Mouse (Mus musculus) neural tube, embryonic 14.5 days (tissue): Measurements from ENCODE around the gene Ccdc138. TPM values are rescaled to one million over a fixed set of nuclear protein-coding genes. Genes with fewer than 3 reads are reported as not detected.

Experiments used
- ATAC-seq: fragments of 200-750 bp; cut with Nextera tagmentation; 2 replicates; pipeline ENCODE4 v1.8.0; 2017; ENCODE audit warnings: low read depth, mild to moderate bottlenecking, moderate TSS enrichment, moderate library complexity
- H3K27ac ChIP-seq: fragments of 300-500 bp; sonication (generic); 2 replicates; pipeline ENCODE4 v1.5.1; 2014; ENCODE audit warnings: low read depth, mild to moderate bottlenecking, control low read depth, low read length, moderate library complexity, mixed read lengths
- H3K27me3 ChIP-seq: fragments of 300-500 bp; sonication (generic); 2 replicates; pipeline ENCODE4 v1.6.1; 2014; ENCODE audit warnings: low read length; ENCODE audit not compliant: control insufficient read depth, insufficient read depth
- H3K36me3 ChIP-seq: fragments of 300-500 bp; sonication (generic); 2 replicates; pipeline ENCODE4 v1.6.1; 2014; ENCODE audit warnings: low read length, mixed read lengths; ENCODE audit not compliant: control insufficient read depth, insufficient read depth
- H3K4me1 ChIP-seq: fragments of 300-500 bp; sonication (generic); 2 replicates; pipeline ENCODE4 v1.6.1; 2014; ENCODE audit warnings: low read length; ENCODE audit not compliant: control insufficient read depth, insufficient read depth
- H3K4me2 ChIP-seq: fragments of 300-500 bp; sonication (generic); 2 replicates; pipeline ENCODE4 v1.6.1; 2014; ENCODE audit warnings: mild to moderate bottlenecking, low read depth, low read length, control low read depth
- H3K4me3 ChIP-seq: fragments of 300-500 bp; sonication (generic); 2 replicates; pipeline ENCODE4 v1.5.1; 2014; ENCODE audit warnings: low read depth, low read length, control low read depth, mixed read lengths
- H3K9ac ChIP-seq: fragments of 300-500 bp; sonication (generic); replicated peaks from 2 replicates; pipeline ENCODE4 v1.6.1; 2014; ENCODE audit warnings: low read depth, mild to moderate bottlenecking, control low read depth, low read length, mixed read lengths
- H3K9me3 ChIP-seq: fragments of 300-500 bp; sonication (generic); 2 replicates; pipeline ENCODE4 v1.6.1; 2016; ENCODE audit warnings: low read length; ENCODE audit not compliant: control insufficient read depth
- WGBS: fragments of 180-500 bp; shearing (Covaris S2); extraction: QIAGEN DNeasy Blood & Tissue Kit; methylation state at CpG from one replicate; pipeline ENCODE4 v1.1.7; 2014; 5-methylcytosine and 5-hydroxymethylcytosine counted together
- polyA plus RNA-seq: library from polyadenylated mRNA; unstranded; fragments of >200 nt; fragmentation: Nextera tagmentation; extraction: Ambion mirVana; gene quantifications from 2 replicates; pipeline ENCODE4 v1.2.1, GENCODE M21; 2014

Ccdc138 gene
- polyA plus RNA-seq, 1 experiment from 2014 or later, result 9.2 TPM

- no peaks in the 10 kb centered on the region for H3K36me3 ChIP-seq
- no peak overlapping the region for H3K9ac ChIP-seq
- peak overlapping the region; percentile 71; the same call in 1 of the 2 replicates for H3K27ac ChIP-seq
- WGBS, result under 1% methylated on average over 5 of the region's 5 CpGs
- no peaks in the 10 kb centered on the region for H3K9me3 ChIP-seq
- H3K27me3 ChIP-seq, result no peaks in the 10 kb centered on the region
- H3K4me1 ChIP-seq, result peaks cover 11% of the 10 kb centered on the region; the same call in 1 of the 2 replicates
- no peak overlapping the region for H3K4me3 ChIP-seq
- no peak overlapping the region for H3K4me2 ChIP-seq
- peak; percentile 86 for ATAC-seq
These were observed 103.2 kb downstream of the Ccdc138 start for GRCm38 (mm10) chr10:58600983-58601382.

DNA sequence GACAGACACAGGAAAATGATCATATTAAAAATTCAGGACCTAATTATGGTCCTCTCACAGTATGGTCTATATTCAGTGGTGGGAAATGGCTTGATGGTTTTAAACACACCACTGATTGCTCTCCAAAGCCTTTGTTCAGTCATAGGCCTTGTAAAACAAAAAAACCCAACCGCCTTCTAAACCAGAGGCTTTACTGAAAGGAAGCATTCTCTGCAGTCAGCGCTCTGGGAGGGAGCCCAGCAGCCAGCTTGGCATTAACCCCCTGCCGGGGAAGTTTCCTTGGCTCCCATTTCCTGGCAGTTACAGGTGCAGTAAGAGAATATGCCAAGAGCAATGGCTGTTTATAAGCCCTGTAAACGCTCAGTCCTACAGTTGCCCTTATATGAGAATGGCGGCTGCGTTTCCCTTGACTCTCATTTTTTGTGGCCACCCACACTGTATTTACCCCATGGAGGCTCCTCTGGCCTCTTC lies 103.7 kb downstream of the Ccdc138 start:
- peak; percentile 76 for ATAC-seq
- Histone ChIP-seq H3K4me2 (no peak overlapping the region), H3K4me1 (peaks cover 11% of the 10 kb centered on the region; the same call in 1 of the 2 replicates), H3K9me3 (no peaks in the 10 kb centered on the region), H3K36me3 (no peaks in the 10 kb centered on the region), H3K27ac (peak overlapping the region; percentile 71; the same call in 1 of the 2 replicates), H3K9ac (no peak overlapping the region), H3K4me3 (no peak overlapping the region), H3K27me3 (no peaks in the 10 kb centered on the region)
- WGBS, result 7% methylated on average over 6 of the region's 6 CpGs

DNA sequence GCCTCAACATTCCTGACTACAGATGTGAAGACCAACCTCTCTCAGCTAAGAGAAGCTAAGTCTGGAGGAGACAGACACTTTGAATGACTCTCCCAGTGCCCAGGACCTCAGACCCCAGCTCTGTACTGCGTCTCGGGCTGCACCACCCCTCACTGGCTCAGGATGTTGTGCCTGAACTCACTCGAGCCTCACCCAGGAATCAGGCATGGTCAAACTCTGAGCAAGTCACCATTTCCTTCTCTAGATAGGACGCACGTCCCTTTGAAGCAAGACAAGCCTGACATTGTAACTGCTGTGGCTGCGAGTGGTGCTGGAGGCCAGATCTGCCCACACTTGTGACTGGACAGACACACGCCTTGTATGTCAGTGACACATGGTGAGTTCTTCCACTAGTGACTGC lies 104.2 kb downstream of the Ccdc138 start:
- H3K36me3 ChIP-seq, result no peaks in the 10 kb centered on the region
- H3K4me3 ChIP-seq, result no peak overlapping the region
- no peaks in the 10 kb centered on the region for H3K27me3 ChIP-seq
- no peak overlapping the region for H3K9ac ChIP-seq
- no peak overlapping the region for H3K4me2 ChIP-seq
- H3K27ac ChIP-seq, result peak overlapping the region; percentile 71; the same call in 1 of the 2 replicates
- no peaks in the 10 kb centered on the region for H3K9me3 ChIP-seq
- H3K4me1 ChIP-seq, result peaks cover 11% of the 10 kb centered on the region; the same call in 1 of the 2 replicates
- 0 out of 2 replicates have a peak, but pooled peaks have one; percentile 5 for ATAC-seq
- 54% methylated on average over 7 of the region's 7 CpGs for WGBS

- ATAC-seq, result no peak
- no peaks in the 10 kb centered on the region for H3K9me3 ChIP-seq
- H3K9ac ChIP-seq, result no peak overlapping the region
- no peaks in the 10 kb centered on the region for H3K27me3 ChIP-seq
- H3K27ac ChIP-seq, result no peak overlapping the region
- H3K36me3 ChIP-seq, result no peaks in the 10 kb centered on the region
- H3K4me3 ChIP-seq, result no peak overlapping the region
- WGBS, result 93% methylated on average over 2 of the region's 2 CpGs
- H3K4me1 ChIP-seq, result peaks cover 11% of the 10 kb centered on the region; the same call in 1 of the 2 replicates
- no peak overlapping the region for H3K4me2 ChIP-seq
These were observed 107.0 kb downstream of the Ccdc138 start for GRCm38 (mm10) chr10:58604779-58605178.

- H3K27ac ChIP-seq, result no peak overlapping the region
- H3K9ac ChIP-seq, result no peak overlapping the region
- no peaks in the 10 kb centered on the region for H3K9me3 ChIP-seq
- H3K36me3 ChIP-seq, result no peaks in the 10 kb centered on the region
- H3K4me3 ChIP-seq, result no peak overlapping the region
- H3K4me1 ChIP-seq, result peaks cover 5% of the 10 kb centered on the region; the same call in 1 of the 2 replicates
- WGBS, result 85% methylated on average over 3 of the region's 3 CpGs
- no peak for ATAC-seq
- no peak overlapping the region for H3K4me2 ChIP-seq
- H3K27me3 ChIP-seq, result no peaks in the 10 kb centered on the region
These were observed 108.6 kb downstream of the Ccdc138 start for GRCm38 (mm10) chr10:58606356-58606755.

DNA sequence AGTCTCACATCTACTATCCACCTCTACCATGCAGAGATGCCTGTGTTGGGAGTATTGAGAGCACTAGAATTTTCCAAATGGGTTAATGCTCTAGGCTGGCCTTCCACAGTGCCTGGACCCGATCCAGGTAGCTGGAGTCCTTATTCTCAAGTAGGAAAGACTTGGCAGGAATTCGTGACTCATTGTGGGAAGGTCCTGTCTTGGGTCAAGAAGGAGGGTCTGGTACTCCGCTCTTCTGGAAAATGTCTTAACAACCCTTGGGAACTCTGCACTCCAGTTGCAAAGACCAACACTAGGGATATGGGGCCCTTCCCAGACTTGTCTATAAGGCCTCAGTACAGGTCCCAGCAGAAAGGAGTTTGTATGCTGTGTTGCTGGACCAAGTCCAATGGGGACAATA lies 111.1 kb downstream of the Ccdc138 start:
- no peak overlapping the region for H3K4me2 ChIP-seq
- no peak overlapping the region for H3K27ac ChIP-seq
- H3K27me3 ChIP-seq, result no peaks in the 10 kb centered on the region
- no peaks in the 10 kb centered on the region for H3K4me1 ChIP-seq
- no peak for ATAC-seq
- WGBS, result 79% methylated on average over 3 of the region's 3 CpGs
- no peaks in the 10 kb centered on the region for H3K9me3 ChIP-seq
- H3K9ac ChIP-seq, result no peak overlapping the region
- no peak overlapping the region for H3K4me3 ChIP-seq
- H3K36me3 ChIP-seq, result no peaks in the 10 kb centered on the region

DNA sequence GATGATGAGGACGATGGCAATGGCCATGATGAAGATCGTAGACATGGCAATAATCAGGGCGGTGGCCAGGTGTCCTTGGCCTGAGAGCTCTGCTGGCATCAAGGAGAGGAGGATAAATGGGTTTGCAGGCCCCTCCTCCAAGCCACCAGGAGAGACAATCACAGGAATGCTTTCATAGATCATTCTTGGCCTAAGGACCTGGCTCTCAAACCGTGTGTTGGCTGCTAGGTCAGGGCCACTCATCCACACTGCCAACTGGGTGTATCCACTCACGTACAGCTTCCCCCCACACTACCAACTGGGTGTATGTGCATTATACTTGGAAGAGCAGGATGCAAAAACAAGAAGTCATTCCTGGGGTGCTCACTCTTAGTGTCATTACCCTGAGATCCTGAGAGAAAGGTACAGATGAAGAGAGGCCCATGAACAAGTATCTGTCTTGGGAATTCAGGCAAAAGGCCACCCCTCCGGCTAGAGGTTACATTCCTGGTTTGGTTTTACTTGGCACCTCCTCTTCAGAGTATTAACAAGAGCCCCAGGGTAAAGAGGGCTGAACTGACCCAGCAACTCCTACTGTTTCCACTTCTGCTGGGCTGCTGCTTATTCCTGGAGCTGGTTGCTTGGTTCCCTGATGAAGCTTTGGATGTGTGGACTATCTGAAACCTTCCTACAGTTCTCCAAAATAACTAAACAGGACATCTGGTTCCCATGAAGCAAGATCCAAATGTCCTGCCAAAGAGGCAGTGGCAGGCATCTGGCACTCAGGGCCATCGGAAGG lies 112.9 kb downstream of the Ccdc138 start:
- WGBS, result 90% methylated on average over 7 of the region's 7 CpGs
- no peak for ATAC-seq
- Histone ChIP-seq H3K36me3 (no peaks in the 10 kb centered on the region), H3K27ac (no peak overlapping the region), H3K9me3 (no peaks in the 10 kb centered on the region), H3K27me3 (no peaks in the 10 kb centered on the region), H3K9ac (no peak overlapping the region), H3K4me1 (no peaks in the 10 kb centered on the region), H3K4me3 (no peak overlapping the region), H3K4me2 (no peak overlapping the region)

GRCm38 (mm10) chr10:58614601-58615000 lies 116.9 kb downstream of the Ccdc138 start:
- H3K4me3 ChIP-seq, result no peak overlapping the region
- H3K9me3 ChIP-seq, result no peaks in the 10 kb centered on the region
- no peaks in the 10 kb centered on the region for H3K36me3 ChIP-seq
- 94% methylated on average over 6 of the region's 6 CpGs for WGBS
- no peaks in the 10 kb centered on the region for H3K27me3 ChIP-seq
- H3K4me1 ChIP-seq, result no peaks in the 10 kb centered on the region
- no peak for ATAC-seq
- H3K9ac ChIP-seq, result no peak overlapping the region
- H3K4me2 ChIP-seq, result no peak overlapping the region
- no peak overlapping the region for H3K27ac ChIP-seq

GRCm38 (mm10) chr10:58616565-58616964 lies 118.8 kb downstream of the Ccdc138 start:
- H3K27ac ChIP-seq, result no peak overlapping the region

More at GRCm38 (mm10) chr10:58616565-58616964, 118.8 kb downstream of the Ccdc138 start:
- Histone ChIP-seq H3K4me1 (no peaks in the 10 kb centered on the region), H3K9me3 (no peaks in the 10 kb centered on the region), H3K4me2 (no peak overlapping the region), H3K27me3 (no peaks in the 10 kb centered on the region), H3K36me3 (no peaks in the 10 kb centered on the region), H3K9ac (no peak overlapping the region), H3K4me3 (no peak overlapping the region)
- ATAC-seq, result no peak
- WGBS, result 93% methylated on average over 5 of the region's 5 CpGs
